Mouse (Mus musculus) liver, embryonic 13.5 days (tissue): ENCODE measurements at regions not wholly inside any gene's neighbourhood (a gene's known extent, or its start where the extent isn't known, plus 50 kb on each side); places are given as distances from the start of the nearest gene placed in this dataset.
A peak's percentile ranks its signal among the peaks of the same experiment; 100 is the strongest.

Source experiments
- ATAC-seq: fragments of 200-750 bp; cut with Nextera tagmentation; 2 replicates; pipeline ENCODE4 v1.8.0; 2017; ENCODE audit warnings: low read depth, mild to moderate bottlenecking, moderate number of reproducible peaks, moderate library complexity
- DNase-seq: peaks from one replicate; pipeline ENCODE4 v3.0.0; 2022
- H3K27ac ChIP-seq: fragments of 300-500 bp; sonication (generic); 2 replicates; pipeline ENCODE4 v1.5.1; 2015; ENCODE audit warnings: moderate library complexity, mild to moderate bottlenecking, inconsistent platforms
- H3K27me3 ChIP-seq: fragments of 300-500 bp; sonication (generic); 2 replicates; pipeline ENCODE4 v1.6.1; 2015; ENCODE audit warnings: mild to moderate bottlenecking, inconsistent platforms
- H3K36me3 ChIP-seq: fragments of 300-500 bp; sonication (generic); 2 replicates; pipeline ENCODE4 v1.6.1; 2015; ENCODE audit warnings: mild to moderate bottlenecking, inconsistent platforms
- H3K4me1 ChIP-seq: fragments of 300-500 bp; sonication (generic); replicated peaks from 2 replicates; pipeline ENCODE4 v1.6.1; 2015; ENCODE audit warnings: inconsistent platforms
- H3K4me2 ChIP-seq: fragments of 300-500 bp; sonication (generic); 2 replicates; pipeline ENCODE4 v1.6.1; 2015; ENCODE audit warnings: inconsistent platforms, mild to moderate bottlenecking, moderate library complexity
- H3K4me3 ChIP-seq: fragments of 300-500 bp; sonication (generic); replicated peaks from 2 replicates; pipeline ENCODE4 v1.5.1; 2015; ENCODE audit warnings: mild to moderate bottlenecking, inconsistent platforms
- H3K9ac ChIP-seq: fragments of 300-500 bp; sonication (generic); 2 replicates; pipeline ENCODE4 v1.6.1; 2015; ENCODE audit warnings: mild to moderate bottlenecking, inconsistent platforms
- H3K9me3 ChIP-seq: fragments of 300-500 bp; sonication (generic); replicated peaks from 2 replicates; pipeline ENCODE4 v1.6.1; 2016; ENCODE audit warnings: inconsistent platforms
- WGBS: fragments of 180-500 bp; shearing (Covaris S2); methylation state at CpG from one replicate; pipeline ENCODE4 v1.1.7; 2015; ENCODE audit not compliant: insufficient replicate concordance; 5-methylcytosine and 5-hydroxymethylcytosine counted together

- no peak overlapping the region for H3K27ac ChIP-seq
- WGBS = 63% methylated on average over 8 of the region's 8 CpGs
- H3K9ac ChIP-seq = no peak overlapping the region
- H3K9me3 ChIP-seq = no peaks in the 10 kb centered on the region
- H3K36me3 ChIP-seq = no peaks in the 10 kb centered on the region
- no peak for DNase-seq
- H3K27me3 ChIP-seq = no peaks in the 10 kb centered on the region
- no peak overlapping the region for H3K4me3 ChIP-seq
- ATAC-seq = no peak
- no peak overlapping the region for H3K4me2 ChIP-seq
- no peaks in the 10 kb centered on the region for H3K4me1 ChIP-seq
Observed at GRCm38 (mm10) chr13:6000559-6001217, 139.4 kb downstream of the Klf6 start.

- no peak overlapping the region for H3K9ac ChIP-seq
- no peak overlapping the region for H3K4me2 ChIP-seq
- H3K4me3 ChIP-seq = no peak overlapping the region
- H3K4me1 ChIP-seq = no peaks in the 10 kb centered on the region
- H3K9me3 ChIP-seq = no peaks in the 10 kb centered on the region
- H3K27me3 ChIP-seq = no peaks in the 10 kb centered on the region
- ATAC-seq = no peak
- 57% methylated on average over 3 of the region's 3 CpGs for WGBS
- H3K36me3 ChIP-seq = no peaks in the 10 kb centered on the region
- DNase-seq = no peak
- H3K27ac ChIP-seq = no peak overlapping the region
Observed at GRCm38 (mm10) chr13:6001218-6001564, 139.9 kb downstream of the Klf6 start.

GRCm38 (mm10) chr13:6005901-6006300 is 144.6 kb downstream of the Klf6 start:
- Histone ChIP-seq H3K27me3 (no peaks in the 10 kb centered on the region), H3K9me3 (no peaks in the 10 kb centered on the region), H3K4me3 (no peak overlapping the region), H3K27ac (no peak overlapping the region), H3K36me3 (no peaks in the 10 kb centered on the region), H3K9ac (no peak overlapping the region), H3K4me1 (no peaks in the 10 kb centered on the region), H3K4me2 (no peak overlapping the region)
- 75% methylated on average over 6 of the region's 6 CpGs for WGBS
- ATAC-seq (no peak), DNase-seq (no peak)

- Histone ChIP-seq H3K36me3 (no peaks in the 10 kb centered on the region), H3K9me3 (no peaks in the 10 kb centered on the region), H3K9ac (no peak overlapping the region), H3K4me2 (no peak overlapping the region), H3K27ac (no peak overlapping the region), H3K4me3 (no peak overlapping the region), H3K27me3 (no peaks in the 10 kb centered on the region), H3K4me1 (no peaks in the 10 kb centered on the region)
- ATAC-seq (no peak), DNase-seq (no peak)
- 35% methylated on average over 1 of the region's 1 CpGs for WGBS
Observed at GRCm38 (mm10) chr13:6009671-6010070, 148.4 kb downstream of the Klf6 start.

- WGBS = 67% methylated on average over 4 of the region's 4 CpGs
- no peak for ATAC-seq
- no peak overlapping the region for H3K9ac ChIP-seq
- H3K27me3 ChIP-seq = no peaks in the 10 kb centered on the region
- no peak for DNase-seq
- no peak overlapping the region for H3K4me2 ChIP-seq
- H3K36me3 ChIP-seq = no peaks in the 10 kb centered on the region
- H3K4me1 ChIP-seq = no peaks in the 10 kb centered on the region
- no peaks in the 10 kb centered on the region for H3K9me3 ChIP-seq
- H3K27ac ChIP-seq = no peak overlapping the region
- no peak overlapping the region for H3K4me3 ChIP-seq
Observed at GRCm38 (mm10) chr13:6027207-6027606, 165.9 kb downstream of the Klf6 start.

- 59% methylated on average over 4 of the region's 4 CpGs for WGBS
Observed at GRCm38 (mm10) chr13:6028878-6029277, 167.6 kb downstream of the Klf6 start.

GRCm38 (mm10) chr13:6029461-6029860 is 168.2 kb downstream of the Klf6 start:
- no peak overlapping the region for H3K4me3 ChIP-seq
- H3K4me2 ChIP-seq = no peak overlapping the region
- H3K9ac ChIP-seq = no peak overlapping the region
- DNase-seq (no peak), ATAC-seq (no peak)
- H3K27ac ChIP-seq = no peak overlapping the region
- H3K9me3 ChIP-seq = no peaks in the 10 kb centered on the region
- WGBS = 79% methylated on average over 6 of the region's 6 CpGs
- H3K36me3 ChIP-seq = no peaks in the 10 kb centered on the region
- no peaks in the 10 kb centered on the region for H3K4me1 ChIP-seq
- no peaks in the 10 kb centered on the region for H3K27me3 ChIP-seq

More at GRCm38 (mm10) chr13:6028878-6029277, 167.6 kb downstream of the Klf6 start:
- H3K9me3 ChIP-seq = no peaks in the 10 kb centered on the region
- DNase-seq (no peak), ATAC-seq (no peak)
- no peaks in the 10 kb centered on the region for H3K36me3 ChIP-seq
- no peaks in the 10 kb centered on the region for H3K27me3 ChIP-seq
- H3K4me2 ChIP-seq = no peak overlapping the region
- no peak overlapping the region for H3K9ac ChIP-seq
- no peaks in the 10 kb centered on the region for H3K4me1 ChIP-seq
- no peak overlapping the region for H3K27ac ChIP-seq
- H3K4me3 ChIP-seq = no peak overlapping the region

- DNase-seq = no peak
- no peak overlapping the region for H3K9ac ChIP-seq
- no peak overlapping the region for H3K4me2 ChIP-seq
- no peaks in the 10 kb centered on the region for H3K36me3 ChIP-seq
- WGBS = 54% methylated on average over 2 of the region's 2 CpGs
- no peaks in the 10 kb centered on the region for H3K9me3 ChIP-seq
- no peaks in the 10 kb centered on the region for H3K4me1 ChIP-seq
- no peaks in the 10 kb centered on the region for H3K27me3 ChIP-seq
- no peak for ATAC-seq
- no peak overlapping the region for H3K27ac ChIP-seq
- H3K4me3 ChIP-seq = no peak overlapping the region
Observed at GRCm38 (mm10) chr13:6030128-6030527, 168.8 kb downstream of the Klf6 start.

GRCm38 (mm10) chr13:6040132-6040531 is 178.8 kb downstream of the Klf6 start:
- no peaks in the 10 kb centered on the region for H3K27me3 ChIP-seq
- H3K9ac ChIP-seq = no peak overlapping the region
- H3K4me3 ChIP-seq = no peak overlapping the region
- H3K4me1 ChIP-seq = no peaks in the 10 kb centered on the region
- no peaks in the 10 kb centered on the region for H3K36me3 ChIP-seq
- H3K27ac ChIP-seq = no peak overlapping the region
- WGBS = 70% methylated on average over 7 of the region's 7 CpGs
- DNase-seq (no peak), ATAC-seq (no peak)
- no peaks in the 10 kb centered on the region for H3K9me3 ChIP-seq
- no peak overlapping the region for H3K4me2 ChIP-seq

GRCm38 (mm10) chr13:6040663-6041062 is 179.4 kb downstream of the Klf6 start:
- no peak for DNase-seq
- 58% methylated on average over 2 of the region's 2 CpGs for WGBS

GRCm38 (mm10) chr13:6042495-6042894 is 181.2 kb downstream of the Klf6 start:
- Histone ChIP-seq H3K9me3 (no peaks in the 10 kb centered on the region), H3K9ac (no peak overlapping the region), H3K4me2 (no peak overlapping the region), H3K4me3 (no peak overlapping the region), H3K27me3 (no peaks in the 10 kb centered on the region), H3K27ac (no peak overlapping the region), H3K4me1 (no peaks in the 10 kb centered on the region), H3K36me3 (no peaks in the 10 kb centered on the region)
- 61% methylated on average over 6 of the region's 6 CpGs for WGBS
- no peak for ATAC-seq
- DNase-seq = no peak

More at GRCm38 (mm10) chr13:6040663-6041062, 179.4 kb downstream of the Klf6 start:
- no peak overlapping the region for H3K4me2 ChIP-seq
- H3K27ac ChIP-seq = no peak overlapping the region
- H3K4me1 ChIP-seq = no peaks in the 10 kb centered on the region
- no peak overlapping the region for H3K9ac ChIP-seq
- no peak for ATAC-seq
- no peak overlapping the region for H3K4me3 ChIP-seq
- H3K27me3 ChIP-seq = no peaks in the 10 kb centered on the region
- no peaks in the 10 kb centered on the region for H3K36me3 ChIP-seq
- no peaks in the 10 kb centered on the region for H3K9me3 ChIP-seq

- Histone ChIP-seq H3K27ac (no peak overlapping the region), H3K4me2 (no peak overlapping the region), H3K36me3 (no peaks in the 10 kb centered on the region), H3K4me1 (peaks cover 3% of the 10 kb centered on the region; the same call in 1 of the 2 replicates), H3K9ac (no peak overlapping the region), H3K27me3 (no peaks in the 10 kb centered on the region), H3K9me3 (no peaks in the 10 kb centered on the region), H3K4me3 (no peak overlapping the region)
- ATAC-seq = peak; percentile 51; the same call in 1 of the 2 replicates
- WGBS = 49% methylated on average over 6 of the region's 6 CpGs
- DNase-seq = peak; percentile 0
Observed at GRCm38 (mm10) chr13:6059515-6060228, 198.4 kb downstream of the Klf6 start.
